Mouse (Mus musculus) heart, embryonic 14.5 days (tissue): ENCODE results near the gene Armh3. TPM values are rescaled to one million over a fixed set of nuclear protein-coding genes. Genes with fewer than 3 reads are reported as not detected.

ENCODE experiments used
- ATAC-seq: fragments of 200-750 bp; cut with Nextera tagmentation; 2 replicates; pipeline ENCODE4 v1.8.0; 2017; ENCODE audit warnings: low read depth, moderate TSS enrichment; ENCODE audit not compliant: insufficient number of reproducible peaks, insufficient read depth, low FRiP score
- H3K27ac ChIP-seq, 2 experiments: fragments of 200-500 bp in 1 of 2; fragments of 300-500 bp in 1 of 2; sonication (generic) in 1 of 2; replicated peaks in 1 of 2; 2 replicates each; pipeline ENCODE4 v1.5.1; 2012 to 2014; ENCODE audit warnings: low read depth in 2 of 2, low read length in 2 of 2, control low read depth in 1 of 2, mild to moderate bottlenecking in 1 of 2, mixed read lengths in 1 of 2; ENCODE audit not compliant: control insufficient read depth in 1 of 2, insufficient read depth in 1 of 2
- H3K27me3 ChIP-seq: fragments of 300-500 bp; sonication (generic); 2 replicates; pipeline ENCODE4 v1.6.1; 2014; ENCODE audit warnings: mild to moderate bottlenecking, low read length, control low read depth; ENCODE audit not compliant: control insufficient read depth, insufficient read depth
- H3K36me3 ChIP-seq: fragments of 300-500 bp; sonication (generic); 2 replicates; pipeline ENCODE4 v1.6.1; 2014; ENCODE audit warnings: mild to moderate bottlenecking, control low read depth, low read length, mixed read lengths; ENCODE audit not compliant: control insufficient read depth, insufficient read depth
- H3K4me1 ChIP-seq, 2 experiments: fragments of 200-500 bp in 1 of 2; fragments of 300-500 bp in 1 of 2; sonication (generic) in 1 of 2; 2 replicates each; pipeline ENCODE4 v1.6.1; 2012 to 2014; ENCODE audit warnings: low read length in 2 of 2, control low read depth in 1 of 2, mixed read lengths in 1 of 2; ENCODE audit not compliant: control insufficient read depth in 2 of 2, insufficient read depth in 2 of 2
- H3K4me2 ChIP-seq: fragments of 300-500 bp; sonication (generic); 2 replicates; pipeline ENCODE4 v1.6.1; 2014; ENCODE audit warnings: mild to moderate bottlenecking, low read length
- H3K4me3 ChIP-seq, 2 experiments: fragments of 200-500 bp in 1 of 2; fragments of 300-500 bp in 1 of 2; sonication (generic) in 1 of 2; 2 replicates each; pipeline ENCODE4 v1.5.1; 2012 to 2014; ENCODE audit warnings: low read length in 2 of 2, mild to moderate bottlenecking in 2 of 2, control low read depth in 1 of 2, low read depth in 1 of 2, moderate library complexity in 1 of 2; ENCODE audit not compliant: control insufficient read depth in 1 of 2, insufficient read depth in 1 of 2
- H3K9ac ChIP-seq: fragments of 300-500 bp; sonication (generic); 2 replicates; pipeline ENCODE4 v1.6.1; 2014; ENCODE audit warnings: mild to moderate bottlenecking, low read length
- H3K9me3 ChIP-seq: fragments of 300-500 bp; sonication (generic); 2 replicates; pipeline ENCODE4 v1.6.1; 2016; ENCODE audit warnings: low read length, control low read depth; ENCODE audit not compliant: control insufficient read depth
- WGBS: fragments of 180-500 bp; shearing (Covaris S2); extraction: QIAGEN DNeasy Blood & Tissue Kit; methylation state at CpG from one replicate; pipeline ENCODE4 v1.1.7; 2014; 5-methylcytosine and 5-hydroxymethylcytosine counted together
- polyA plus RNA-seq: library from polyadenylated mRNA; unstranded; fragments of >200 nt; fragmentation: Nextera tagmentation; extraction: Ambion mirVana; gene quantifications from 2 replicates; pipeline ENCODE4 v1.2.1, GENCODE M21; 2014

The Armh3 gene
- polyA plus RNA-seq, 1 experiment from 2014 or later = 14.1 TPM

GRCm38 (mm10) chr19:45854521-45854920, 143.8 kb downstream of the Armh3 start:
- H3K9me3 ChIP-seq = no peaks in the 10 kb centered on the region
- peak overlapping the region; percentile 56 for H3K9ac ChIP-seq
- peak overlapping the region; percentile 60 for H3K4me2 ChIP-seq
- H3K4me3 ChIP-seq = peak overlapping the region; percentile 11 to 21; a peak in 1 of 4 replicates
- no peaks in the 10 kb centered on the region for H3K36me3 ChIP-seq
- H3K4me1 ChIP-seq = peaks cover 11 to 18% of the 10 kb centered on the region in 2 experiments
- peak overlapping the region; percentile 86 to 91 for H3K27ac ChIP-seq
- WGBS = 42% methylated on average over 7 of the region's 7 CpGs
- H3K27me3 ChIP-seq = no peaks in the 10 kb centered on the region
- ATAC-seq = peak; percentile 86

- H3K36me3 ChIP-seq = no peaks in the 10 kb centered on the region
- no peak overlapping the region for H3K4me3 ChIP-seq
- no peak overlapping the region for H3K4me2 ChIP-seq
- ATAC-seq = no peak
- 85% methylated on average over 4 of the region's 4 CpGs for WGBS
- H3K9me3 ChIP-seq = no peaks in the 10 kb centered on the region
- H3K4me1 ChIP-seq = peaks cover 4 to 13% of the 10 kb centered on the region in 2 experiments
- no peak overlapping the region for H3K27ac ChIP-seq
- no peak overlapping the region for H3K9ac ChIP-seq
- no peaks in the 10 kb centered on the region for H3K27me3 ChIP-seq
These were observed 150.6 kb downstream of the Armh3 start for GRCm38 (mm10) chr19:45847733-45848093.

DNA sequence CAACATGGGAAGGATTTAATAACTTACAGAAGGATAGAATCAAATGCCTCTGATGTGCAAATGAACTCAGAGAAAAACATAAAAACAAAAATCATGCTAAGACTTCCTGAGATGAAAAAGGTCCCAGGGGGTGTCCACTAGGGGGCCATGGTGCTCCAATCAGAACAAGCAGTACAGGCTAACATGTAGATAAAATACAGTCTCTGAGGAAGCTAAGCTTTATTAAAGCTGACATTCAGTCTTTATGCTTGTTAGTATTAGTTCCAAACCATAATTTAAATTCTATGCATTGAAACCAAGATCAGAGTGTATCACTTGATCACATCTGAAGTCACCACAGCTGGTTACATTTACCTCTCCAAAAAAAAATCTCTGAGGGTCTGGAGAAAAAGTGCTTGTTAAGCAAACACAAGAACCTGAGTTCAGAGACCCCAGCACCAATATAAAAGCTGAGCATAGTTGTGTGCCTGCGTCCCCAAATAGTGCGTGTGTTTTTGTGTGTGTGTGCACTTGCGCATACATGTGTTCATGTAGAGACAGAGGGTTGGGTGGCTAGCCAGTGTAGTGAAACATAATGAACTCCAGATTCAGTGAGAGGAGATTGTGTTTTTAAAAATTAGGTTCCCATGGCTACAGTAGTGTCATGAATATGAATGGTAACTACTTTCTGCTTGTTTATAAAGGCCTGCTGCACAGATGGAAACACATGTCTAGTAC, 151.1 kb downstream of the Armh3 start:
- Histone ChIP-seq H3K9me3 (no peaks in the 10 kb centered on the region), H3K4me3 (no peak overlapping the region), H3K4me1 (peaks cover 4 to 13% of the 10 kb centered on the region in 2 experiments), H3K9ac (no peak overlapping the region), H3K36me3 (no peaks in the 10 kb centered on the region), H3K4me2 (no peak overlapping the region), H3K27me3 (no peaks in the 10 kb centered on the region), H3K27ac (no peak overlapping the region)
- ATAC-seq = no peak
- WGBS = 96% methylated on average over 3 of the region's 3 CpGs

GRCm38 (mm10) chr19:45844209-45844608, 154.1 kb downstream of the Armh3 start:
- ATAC-seq = no peak
- 78% methylated on average over 3 of the region's 3 CpGs for WGBS
- no peaks in the 10 kb centered on the region for H3K27me3 ChIP-seq
- H3K9ac ChIP-seq = no peak overlapping the region
- no peak overlapping the region for H3K4me3 ChIP-seq
- H3K27ac ChIP-seq = no peak overlapping the region
- H3K4me2 ChIP-seq = no peak overlapping the region
- H3K36me3 ChIP-seq = no peaks in the 10 kb centered on the region
- H3K4me1 ChIP-seq = peaks cover 4 to 13% of the 10 kb centered on the region in 2 experiments
- no peaks in the 10 kb centered on the region for H3K9me3 ChIP-seq

DNA sequence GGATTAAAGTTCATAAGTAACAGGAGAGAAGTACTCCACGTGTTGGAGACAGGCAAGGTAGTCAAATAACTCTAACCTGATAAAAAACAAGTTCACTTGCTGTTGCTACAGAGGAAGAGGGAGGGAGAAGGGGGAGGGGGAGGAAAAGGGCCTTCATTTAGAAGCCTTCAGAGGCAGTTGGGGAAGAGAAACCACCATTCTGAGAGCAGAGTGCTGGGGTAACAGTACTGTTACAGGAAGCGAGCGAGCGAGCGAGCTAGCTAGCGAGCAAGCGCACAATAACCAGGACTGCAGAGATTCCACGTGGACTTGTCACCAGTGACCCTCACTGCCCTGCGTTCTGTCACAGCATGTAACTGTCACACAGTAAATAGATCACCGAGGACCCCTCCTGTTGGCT, 154.9 kb downstream of the Armh3 start:
- Histone ChIP-seq H3K36me3 (no peaks in the 10 kb centered on the region), H3K9me3 (no peaks in the 10 kb centered on the region), H3K9ac (no peak overlapping the region), H3K4me3 (no peak overlapping the region), H3K27ac (0 out of 4 replicates have a peak overlapping the region, but pooled peaks have one; percentile 15 to 27), H3K27me3 (no peaks in the 10 kb centered on the region), H3K4me2 (peak overlapping the region; percentile 34; the same call in 1 of the 2 replicates), H3K4me1 (peaks cover 4 to 13% of the 10 kb centered on the region in 2 experiments)
- no peak for ATAC-seq
- 14% methylated on average over 10 of the region's 10 CpGs for WGBS

DNA sequence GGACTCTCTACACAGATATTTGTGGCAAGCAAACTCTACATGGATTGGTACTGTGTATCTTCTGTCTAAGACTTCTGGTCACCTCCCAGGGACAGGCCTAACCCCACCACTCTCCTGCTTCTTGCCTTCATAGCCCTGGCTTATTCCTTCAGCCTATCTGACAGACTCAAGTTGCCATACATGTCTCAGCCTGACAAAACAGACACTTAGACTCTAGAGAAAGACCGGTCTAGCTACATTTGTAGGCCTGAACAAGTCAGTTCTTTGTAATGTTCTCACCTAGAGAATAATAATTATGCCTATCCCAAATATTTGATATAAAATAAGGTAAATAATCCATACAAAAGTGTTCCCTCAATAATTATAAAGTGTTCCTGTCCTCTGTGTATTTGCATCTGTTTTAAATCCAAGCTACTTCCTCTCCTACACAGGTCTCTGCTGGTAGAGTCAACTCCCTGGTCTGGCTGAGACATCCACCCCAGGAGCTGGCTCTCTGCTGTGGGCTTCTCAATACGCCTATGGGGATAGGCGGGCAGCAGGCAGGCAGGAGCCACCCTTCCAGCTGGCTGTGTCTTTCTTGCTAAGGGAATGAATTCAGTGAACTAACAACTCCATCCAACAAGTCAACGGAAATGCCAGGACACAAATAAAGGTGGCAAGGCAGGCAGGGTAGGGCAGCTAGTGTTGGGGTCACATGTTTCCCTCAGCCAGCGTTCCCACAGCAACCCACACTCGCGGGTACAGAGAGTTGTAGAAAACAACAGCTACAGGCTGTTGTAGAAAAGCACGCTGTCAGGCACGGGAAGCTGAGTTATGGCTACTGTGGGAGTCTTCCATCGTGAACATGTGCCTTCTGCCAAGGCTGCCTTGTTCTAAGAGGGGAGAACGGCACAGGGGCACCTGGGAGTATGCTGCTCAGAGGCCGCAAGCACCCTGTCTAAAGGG, 161.0 kb downstream of the Armh3 start:
- ATAC-seq = no peak
- no peak overlapping the region for H3K9ac ChIP-seq
- no peaks in the 10 kb centered on the region for H3K36me3 ChIP-seq
- 80% methylated on average over 12 of the region's 12 CpGs for WGBS
- H3K4me2 ChIP-seq = no peak overlapping the region
- H3K4me3 ChIP-seq = no peak overlapping the region
- H3K27ac ChIP-seq = no peak overlapping the region
- H3K27me3 ChIP-seq = no peaks in the 10 kb centered on the region
- no peaks in the 10 kb centered on the region for H3K9me3 ChIP-seq
- peaks cover 6 to 13% of the 10 kb centered on the region in 2 experiments; a peak in 3 of 4 replicates for H3K4me1 ChIP-seq

DNA sequence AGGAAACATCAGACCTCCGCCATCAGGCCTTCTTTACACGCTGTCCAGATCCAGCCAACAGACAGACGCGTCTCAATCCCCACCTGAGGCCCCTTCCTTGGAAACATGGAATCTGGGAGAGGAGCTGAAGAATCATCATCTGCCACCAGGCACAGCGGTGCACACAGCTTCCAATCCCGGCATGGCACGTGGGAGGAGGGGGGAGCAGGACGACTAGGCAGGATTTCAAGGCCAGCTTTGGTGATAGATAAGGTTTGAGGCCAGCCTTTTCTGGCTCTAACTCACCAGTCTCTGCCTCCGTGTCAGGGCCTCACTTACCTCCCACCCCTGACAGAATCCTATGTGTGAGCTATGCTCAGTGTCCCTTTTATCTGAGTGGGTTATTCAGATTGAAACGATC, 162.8 kb downstream of the Armh3 start:
- ATAC-seq = no peak
- H3K9ac ChIP-seq = no peak overlapping the region
- peaks cover 6 to 13% of the 10 kb centered on the region in 2 experiments; a peak in 3 of 4 replicates for H3K4me1 ChIP-seq
- WGBS = 43% methylated on average over 10 of the region's 10 CpGs
- no peaks in the 10 kb centered on the region for H3K36me3 ChIP-seq
- no peak overlapping the region for H3K4me2 ChIP-seq
- H3K4me3 ChIP-seq = no peak overlapping the region
- no peaks in the 10 kb centered on the region for H3K27me3 ChIP-seq
- H3K27ac ChIP-seq = 0 out of 4 replicates have a peak overlapping the region, but pooled peaks of 1 of the 2 experiments have one; percentile 28
- H3K9me3 ChIP-seq = no peaks in the 10 kb centered on the region
